Mouse (Mus musculus) liver, adult 2 months (tissue): ENCODE data around the gene Bcar1.

ENCODE experiments used
- CTCF ChIP-seq: fragments of 200-500 bp; IDR thresholded peaks from 2 replicates; pipeline ENCODE4 v1.5.1; 2011; ENCODE audit warnings: low read depth, low read length, control low read depth
- POLR2A ChIP-seq: fragments of 200-500 bp; IDR thresholded peaks from 2 replicates; pipeline ENCODE4 v1.6.1; 2011; ENCODE audit warnings: low read length, control low read depth; ENCODE audit not compliant: insufficient read depth; ENCODE audit errors: extremely low read depth

GRCm38 (mm10) chr8:111736321-111736720, 7.3 kb downstream of the Bcar1 start:
- TF ChIP-seq CTCF (no peak), POLR2A (no peak)
